Mouse (Mus musculus): ENCODE results near the gene Hspb8.

GRCm38 (mm10) chr5:116380384-116380783 lies 42.3 kb downstream of the Hspb8 start:
- TF ChIP-seq CTCF (IDR thresholded peaks at IDR 0.05; ENCODE audit: control insufficient read depth, insufficient read depth, insufficient replicate concordance, low read depth, low read length) (no peak), POLR2A (IDR thresholded peaks at IDR 0.05; ENCODE audit: control insufficient read depth, low read depth, low read length) (no peak)
